Mouse (Mus musculus) v-Abl transformed pro-B cells (cell line): ENCODE results near the gene Lrp5.
"Not testable (repeated sequence)": the region's sequence is repeated elsewhere in the genome, so short reads cannot be mapped to it uniquely, and the experiment has no call there.

Experiments
- in situ Hi-C, 2 experiments: fragments of 400-800 bp; cut with MboI; formaldehyde crosslinking; loops; one replicate each; pipeline ENCODE4 v1.15.1; 2025; ENCODE audit not compliant: unreplicated experiment in 2 of 2

The Lrp5 gene

GRCm38 (mm10) chr19:3665510-3665909, 20.9 kb downstream of the Lrp5 start:
- in situ Hi-C loops = no loop called here

GRCm38 (mm10) chr19:3657947-3658346, 28.4 kb downstream of the Lrp5 start:
- in situ Hi-C loops = no loop called here

- in situ Hi-C loops = not testable (repeated sequence)
Measured at GRCm38 (mm10) chr19:3657065-3657464, 29.3 kb downstream of the Lrp5 start.

GRCm38 (mm10) chr19:3656144-3656543, 30.2 kb downstream of the Lrp5 start:
- in situ Hi-C loops = no loop called here

- in situ Hi-C loops = loop anchor here in 1 of 2 experiments (5.0 kb wide), 1 partner anchor 62 kb away; no protein-coding TSS in a partner anchor
Measured at GRCm38 (mm10) chr19:3654940-3655339, 31.4 kb downstream of the Lrp5 start.

GRCm38 (mm10) chr19:3654058-3654457, 32.3 kb downstream of the Lrp5 start:
- in situ Hi-C loops = loop anchor here in 1 of 2 experiments (5.0 kb wide), 1 partner anchor 63 kb away; no protein-coding TSS in a partner anchor

GRCm38 (mm10) chr19:3653508-3653907, 32.9 kb downstream of the Lrp5 start:
- in situ Hi-C loops = loop anchor here in 1 of 2 experiments (5.0 kb wide), 1 partner anchor 64 kb away; no protein-coding TSS in a partner anchor

GRCm38 (mm10) chr19:3651989-3652388, 34.4 kb downstream of the Lrp5 start:
- in situ Hi-C loops = loop anchor here in 1 of 2 experiments (5.0 kb wide), 1 partner anchor 65 kb away; no protein-coding TSS in a partner anchor

GRCm38 (mm10) chr19:3651220-3651619, 35.1 kb downstream of the Lrp5 start:
- in situ Hi-C loops = loop anchor here in 1 of 2 experiments (5.0 kb wide), 1 partner anchor 66 kb away; no protein-coding TSS in a partner anchor

GRCm38 (mm10) chr19:3650448-3650847, 35.9 kb downstream of the Lrp5 start:
- in situ Hi-C loops = loop anchor here in 1 of 2 experiments (5.0 kb wide), 1 partner anchor 67 kb away; no protein-coding TSS in a partner anchor

GRCm38 (mm10) chr19:3648830-3649450, 37.4 kb downstream of the Lrp5 start:
- in situ Hi-C loops = no loop called here

- in situ Hi-C loops = no loop called here
Measured at GRCm38 (mm10) chr19:3647999-3648398, 38.4 kb downstream of the Lrp5 start.

GRCm38 (mm10) chr19:3645813-3646212, 40.6 kb downstream of the Lrp5 start:
- in situ Hi-C loops = no loop called here

GRCm38 (mm10) chr19:3645318-3645717, 41.0 kb downstream of the Lrp5 start:
- in situ Hi-C loops = no loop called here

GRCm38 (mm10) chr19:3639561-3639960, 46.8 kb downstream of the Lrp5 start:
- in situ Hi-C loops = no loop called here

- in situ Hi-C loops = no loop called here
Measured at GRCm38 (mm10) chr19:3638698-3639097, 47.7 kb downstream of the Lrp5 start.

GRCm38 (mm10) chr19:3632018-3632417, 54.3 kb downstream of the Lrp5 start:
- in situ Hi-C loops = no loop called here

- in situ Hi-C loops = no loop called here
Measured at GRCm38 (mm10) chr19:3631431-3631830, 54.9 kb downstream of the Lrp5 start.

GRCm38 (mm10) chr19:3630486-3630885, 55.9 kb downstream of the Lrp5 start:
- in situ Hi-C loops = no loop called here

GRCm38 (mm10) chr19:3630027-3630426, 56.3 kb downstream of the Lrp5 start:
- in situ Hi-C loops = no loop called here

GRCm38 (mm10) chr19:3628223-3628622, 58.1 kb downstream of the Lrp5 start:
- in situ Hi-C loops = no loop called here

GRCm38 (mm10) chr19:3625111-3625510, 61.3 kb downstream of the Lrp5 start:
- in situ Hi-C loops = no loop called here
